Mouse (Mus musculus): ENCODE data around the gene Zc3hav1.

The Zc3hav1 gene

GRCm38 (mm10) chr6:38297580-38298245 is 56.7 kb downstream of the Zc3hav1 start:
- no peak for DNase-seq (ENCODE audit: low read depth, low spot score)

GRCm38 (mm10) chr6:38293708-38294107 is 60.7 kb downstream of the Zc3hav1 start:
- DNase-seq (ENCODE audit: low read depth, low spot score), result no peak

DNA sequence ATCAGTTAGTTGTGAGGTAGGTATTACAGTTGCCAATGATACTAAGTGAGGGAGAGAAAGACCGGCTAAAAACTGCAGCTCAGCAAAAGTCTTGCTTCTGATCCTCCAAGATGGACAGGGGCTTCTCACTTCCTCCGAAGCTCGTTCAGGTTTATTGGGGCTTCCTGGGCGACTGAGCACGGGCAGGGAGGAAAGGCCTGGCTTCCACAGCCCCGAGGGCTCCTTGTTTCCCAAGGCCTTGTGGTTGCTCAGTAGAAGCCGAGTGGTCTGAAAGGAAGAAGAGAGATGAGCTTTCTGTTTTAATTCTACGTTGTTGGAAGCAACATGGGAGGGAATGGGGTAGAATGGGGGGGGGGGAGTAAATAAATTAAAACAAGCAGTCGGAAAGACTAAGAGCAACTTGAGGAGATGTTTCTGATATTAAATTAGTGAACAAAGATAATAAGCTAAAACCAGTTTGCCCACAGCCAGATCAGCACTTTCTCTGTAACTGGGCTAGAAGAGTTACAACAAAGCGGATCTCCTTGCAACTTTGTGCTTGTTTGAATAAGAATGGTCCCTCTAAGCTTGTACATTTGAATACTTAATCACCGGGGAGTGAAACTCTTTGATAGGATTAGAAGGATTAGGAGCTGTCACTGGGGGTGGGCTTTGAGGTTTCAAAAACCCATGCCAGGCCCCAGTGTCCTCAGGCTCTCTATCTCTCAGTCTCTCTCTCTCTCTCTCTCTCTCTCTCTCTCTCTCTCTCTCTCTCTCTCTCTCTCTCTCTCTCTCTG is 61.3 kb downstream of the Zc3hav1 start:
- no peak for DNase-seq (ENCODE audit: low read depth, low spot score)

- no peak for DNase-seq (ENCODE audit: low read depth, low spot score)
Observed at GRCm38 (mm10) chr6:38284422-38284821, 70.0 kb downstream of the Zc3hav1 start.

- no peak for DNase-seq (ENCODE audit: low read depth, low spot score)
Observed at GRCm38 (mm10) chr6:38264466-38264865, 89.9 kb downstream of the Zc3hav1 start.

DNA sequence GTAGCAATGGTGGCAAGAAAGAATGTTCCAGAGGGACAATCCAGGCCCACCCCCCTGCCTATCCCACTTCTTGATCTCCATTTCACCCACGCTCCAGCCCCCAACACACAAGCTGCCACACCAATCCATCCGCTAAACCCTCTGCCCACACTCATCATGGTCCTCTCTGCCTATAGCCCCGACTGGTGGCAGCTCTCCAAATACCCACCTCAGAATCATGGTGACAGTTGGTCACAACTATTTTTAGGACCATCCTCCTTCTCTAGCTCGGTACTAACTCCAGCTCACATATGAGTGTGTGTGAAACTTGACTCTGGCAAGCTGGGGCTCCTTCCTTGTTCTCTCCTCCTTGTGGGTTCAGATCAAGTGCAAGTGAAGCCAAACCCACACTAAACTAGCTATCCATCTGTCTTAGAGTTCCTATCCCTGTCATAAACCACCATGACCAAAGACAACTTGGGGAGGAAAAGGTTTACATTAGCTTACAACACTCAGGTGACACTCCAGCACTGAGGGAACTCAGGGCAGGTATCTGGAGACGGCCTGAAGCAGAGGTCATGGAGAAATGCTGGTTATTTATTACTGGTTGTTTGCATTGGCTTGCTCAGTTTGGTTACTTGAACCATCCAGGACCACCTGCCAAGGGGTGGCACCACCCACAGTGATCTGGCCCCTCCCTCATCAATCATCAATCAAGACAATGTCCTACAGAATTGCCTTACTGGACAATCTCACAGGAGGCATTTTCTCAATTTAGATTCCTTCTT is 90.8 kb downstream of the Zc3hav1 start:
- no peak for DNase-seq (ENCODE audit: low read depth, low spot score)

DNA sequence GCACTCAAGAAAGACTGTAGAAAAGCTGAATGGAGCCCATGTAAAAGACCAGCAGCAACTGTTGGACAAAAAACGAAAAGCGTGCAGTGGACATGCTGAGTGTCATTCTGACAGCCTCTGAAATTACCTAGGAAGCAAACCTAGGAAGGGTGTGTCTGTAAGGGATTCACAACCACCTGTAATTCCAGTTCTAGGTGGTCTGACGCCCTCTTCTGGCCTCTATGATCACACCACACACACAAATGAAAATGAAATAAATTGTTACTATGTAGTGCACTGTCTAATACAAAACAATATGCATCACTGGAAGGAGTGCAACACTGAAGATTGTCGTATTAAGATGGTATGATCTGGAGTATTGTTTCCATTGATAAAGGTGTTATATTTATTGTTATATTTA is 92.5 kb downstream of the Zc3hav1 start:
- no peak for DNase-seq (ENCODE audit: low read depth, low spot score)

GRCm38 (mm10) chr6:38257506-38257905 is 96.9 kb downstream of the Zc3hav1 start:
- no peak for DNase-seq (ENCODE audit: low read depth, low spot score)

- DNase-seq (ENCODE audit: low read depth, low spot score), result no peak
Observed at GRCm38 (mm10) chr6:38256793-38257192, 97.6 kb downstream of the Zc3hav1 start.

DNA sequence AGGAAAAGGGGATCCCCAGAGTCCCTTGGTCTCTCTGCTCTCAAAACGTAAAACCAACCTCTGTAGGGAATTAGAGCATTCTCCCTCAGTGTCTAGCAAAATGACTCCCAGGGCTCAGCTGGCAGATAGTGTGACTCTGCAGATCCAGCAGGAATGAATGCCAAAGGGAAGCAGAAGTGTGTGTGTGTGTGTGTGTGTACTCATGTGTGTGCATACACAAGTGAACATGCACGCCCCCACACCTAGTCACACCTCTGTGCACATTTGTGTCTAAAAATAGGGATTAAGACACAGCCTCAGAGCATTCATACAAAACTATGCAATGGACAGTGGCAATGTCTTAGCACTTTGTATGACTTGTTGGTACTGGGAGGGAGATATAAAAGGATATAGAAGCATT is 98.6 kb downstream of the Zc3hav1 start:
- no peak for DNase-seq (ENCODE audit: low read depth, low spot score)

All from retina, postnatal 7 days (tissue).